Mouse (Mus musculus): ENCODE results near the gene Pln. TPM values are rescaled to one million over a fixed set of nuclear protein-coding genes. Genes with fewer than 3 reads are reported as not detected.

The Pln gene
- polyA plus RNA-seq, 1 experiment from 2014 or later = 1,148 TPM

Other genes with a start within 250 kb of the Pln start
- gene Cep85l, start 42.3 kb downstream of the Pln start, polyA plus RNA-seq (2014; fragmentation: Nextera tagmentation; extraction: Ambion mirVana) = 7.1 and 9.5 TPM in 2 replicates